Mouse (Mus musculus) midbrain, embryonic 11.5 days (tissue): ENCODE results near the gene Psme2b. TPM values are rescaled to one million over a fixed set of nuclear protein-coding genes. Genes with fewer than 3 reads are reported as not detected.
"Not testable (repeated sequence)": the region's sequence is repeated elsewhere in the genome, so short reads cannot be mapped to it uniquely, and the experiment has no call there.

Experiments
- ATAC-seq: fragments of 200-750 bp; cut with Nextera tagmentation; 2 replicates; pipeline ENCODE4 v1.8.0; 2017; ENCODE audit warnings: moderate TSS enrichment, moderate library complexity; ENCODE audit not compliant: low FRiP score
- DNase-seq: peaks from one replicate; pipeline ENCODE4 v3.0.0; 2015; ENCODE audit warnings: low spot score; ENCODE audit errors: missing footprints
- H3K27ac ChIP-seq: fragments of 300-500 bp; sonication (generic); 2 replicates; pipeline ENCODE4 v1.5.1; 2014; ENCODE audit warnings: low read depth, low read length
- H3K27me3 ChIP-seq: fragments of 300-500 bp; sonication (generic); 2 replicates; pipeline ENCODE4 v1.6.1; 2014; ENCODE audit warnings: mild to moderate bottlenecking, low read length, moderate library complexity, mixed read lengths; ENCODE audit not compliant: control insufficient read depth, insufficient read depth
- H3K36me3 ChIP-seq: fragments of 300-500 bp; sonication (generic); 2 replicates; pipeline ENCODE4 v1.6.1; 2014; ENCODE audit warnings: mild to moderate bottlenecking, low read length, moderate library complexity, mixed read lengths; ENCODE audit not compliant: control insufficient read depth, insufficient read depth
- H3K4me1 ChIP-seq: fragments of 300-500 bp; sonication (generic); 2 replicates; pipeline ENCODE4 v1.6.1; 2014; ENCODE audit warnings: low read length; ENCODE audit not compliant: control insufficient read depth, insufficient read depth
- H3K4me2 ChIP-seq: fragments of 300-500 bp; sonication (generic); 2 replicates; pipeline ENCODE4 v1.6.1; 2014; ENCODE audit warnings: mild to moderate bottlenecking, moderate library complexity
- H3K4me3 ChIP-seq: fragments of 300-500 bp; sonication (generic); 2 replicates; pipeline ENCODE4 v1.5.1; 2014; ENCODE audit warnings: low read depth, low read length
- H3K9ac ChIP-seq: fragments of 300-500 bp; sonication (generic); 2 replicates; pipeline ENCODE4 v1.6.1; 2014; ENCODE audit warnings: low read length
- H3K9me3 ChIP-seq: fragments of 300-500 bp; sonication (generic); 2 replicates; pipeline ENCODE4 v1.6.1; 2016; ENCODE audit warnings: low read length; ENCODE audit not compliant: control insufficient read depth
- WGBS: fragments of 180-500 bp; shearing (Covaris S2); extraction: QIAGEN DNeasy Blood & Tissue Kit; methylation state at CpG from one replicate; pipeline ENCODE4 v1.1.7; 2014; 5-methylcytosine and 5-hydroxymethylcytosine counted together
- polyA plus RNA-seq: library from polyadenylated mRNA; unstranded; fragments of >200 nt; fragmentation: Nextera tagmentation; extraction: Ambion mirVana; gene quantifications from 2 replicates; pipeline ENCODE4 v1.2.1, GENCODE M21; 2014

Gene Psme2b
- polyA plus RNA-seq, 1 experiment from 2014 or later, result 1.8 TPM

DNA sequence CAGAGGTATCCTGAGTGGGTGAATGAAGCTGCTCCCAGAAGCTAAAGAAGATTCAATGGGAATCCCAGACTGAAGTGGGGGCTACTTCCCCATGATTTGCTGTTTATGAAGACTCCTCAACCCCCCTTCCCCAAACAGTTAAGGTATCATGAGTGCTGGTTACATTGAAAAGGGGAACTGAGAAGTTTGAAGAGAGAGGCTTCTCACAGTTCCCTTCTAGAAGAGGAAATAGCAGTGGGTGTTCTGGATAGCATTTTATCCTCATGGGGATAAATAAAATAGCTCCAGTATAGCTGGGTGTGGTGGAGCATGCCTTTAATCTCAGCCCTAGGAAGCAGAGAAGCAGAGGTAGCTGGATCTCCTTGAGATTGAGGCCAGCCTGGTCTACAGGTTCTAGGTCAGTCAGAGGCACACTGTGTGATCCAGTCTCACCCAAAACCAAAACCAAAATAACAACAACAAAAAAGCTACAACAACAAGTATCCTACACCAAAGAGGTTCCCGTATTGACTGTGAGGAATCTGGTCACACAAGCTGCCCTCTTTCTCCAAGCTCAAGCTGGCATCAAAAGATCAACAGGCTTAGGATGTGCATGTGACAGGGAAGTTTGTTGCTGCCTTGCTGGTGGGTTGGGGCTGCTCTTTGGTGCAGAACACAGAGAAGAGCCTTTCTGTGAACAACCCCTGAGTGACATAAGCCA is 32.4 kb upstream of the Psme2b start, which contains the start of gene Olfr56:
TSS of gene Olfr56 (plus strand) at position 650 of the 700 bp plus-strand sequence.
- H3K9me3 ChIP-seq, H3K4me2 ChIP-seq, ATAC-seq, H3K9ac ChIP-seq, H3K27ac ChIP-seq, H3K27me3 ChIP-seq, DNase-seq, H3K4me1 ChIP-seq, H3K4me3 ChIP-seq, H3K36me3 ChIP-seq: not testable (repeated sequence)
- no CpG with 5 or more reads among the region's 1 CpGs for WGBS

DNA sequence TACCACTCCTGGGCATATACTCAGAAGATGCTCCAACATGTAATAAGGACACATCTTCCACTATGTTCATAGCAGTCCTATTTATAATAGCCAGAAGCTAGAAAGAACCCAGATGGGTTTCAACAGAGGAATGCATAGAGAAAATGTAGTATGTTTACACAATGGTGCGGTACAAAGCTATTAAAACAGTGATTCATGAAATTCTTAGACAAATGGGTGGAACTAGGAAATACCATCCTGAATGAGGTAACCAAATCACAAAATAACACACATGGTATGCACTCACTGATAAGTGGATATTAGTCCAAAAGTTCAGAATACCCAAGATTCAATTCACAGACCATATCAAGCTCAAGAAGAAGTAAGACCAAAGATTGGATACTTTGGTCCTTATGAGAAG is 28.7 kb upstream of the Psme2b start:
- not testable (repeated sequence) for H3K36me3 ChIP-seq, H3K27ac ChIP-seq, H3K4me1 ChIP-seq, ATAC-seq, H3K9ac ChIP-seq, H3K9me3 ChIP-seq, H3K27me3 ChIP-seq, H3K4me2 ChIP-seq, DNase-seq, H3K4me3 ChIP-seq
- WGBS, result no CpG with 5 or more reads among the region's 1 CpGs

DNA sequence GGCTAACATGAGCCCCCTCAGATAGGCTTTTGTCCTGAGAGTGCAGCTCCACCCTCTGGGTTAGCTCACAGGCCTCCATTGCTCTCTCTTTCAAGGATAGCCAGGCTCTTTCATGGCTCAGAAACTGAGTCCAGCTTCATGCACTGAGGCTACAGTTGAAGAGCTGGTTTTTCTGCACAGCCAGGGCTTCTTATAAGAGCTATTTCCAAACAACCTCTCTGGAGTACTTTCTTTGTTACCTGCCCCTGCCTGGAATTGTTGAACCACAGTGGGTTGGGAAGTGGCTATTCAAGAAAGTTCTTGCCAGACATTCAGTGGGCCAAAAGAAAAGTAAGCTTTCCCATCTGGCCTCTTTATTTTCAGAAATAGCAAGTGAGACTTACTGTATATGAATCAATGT is 6.7 kb downstream of the Psme2b start:
- not testable (repeated sequence) for H3K27ac ChIP-seq, H3K36me3 ChIP-seq, ATAC-seq, H3K9me3 ChIP-seq, H3K4me2 ChIP-seq, DNase-seq, H3K27me3 ChIP-seq, H3K9ac ChIP-seq, H3K4me3 ChIP-seq, H3K4me1 ChIP-seq

DNA sequence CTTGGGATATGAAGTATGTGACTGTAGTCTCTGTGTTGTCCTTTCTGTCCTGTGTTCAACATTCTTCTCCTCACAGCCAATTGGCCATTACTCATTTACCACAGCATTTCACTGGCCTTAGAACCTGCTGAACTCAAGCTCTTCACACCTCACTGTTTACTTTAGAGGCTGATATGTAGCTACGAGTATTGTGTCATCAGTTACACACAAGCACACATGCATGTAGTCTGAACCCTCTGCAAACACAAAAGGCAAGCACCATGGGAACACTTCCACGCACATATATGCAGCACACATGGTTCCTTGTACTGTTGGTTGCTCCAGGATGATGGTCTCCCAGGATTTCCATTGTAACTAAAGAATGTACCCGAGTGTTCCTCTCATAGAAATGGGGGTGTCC is 10.7 kb downstream of the Psme2b start:
- H3K9ac ChIP-seq, H3K36me3 ChIP-seq, H3K4me1 ChIP-seq, DNase-seq, H3K27me3 ChIP-seq, ATAC-seq, H3K4me2 ChIP-seq, H3K27ac ChIP-seq, H3K4me3 ChIP-seq, H3K9me3 ChIP-seq: not testable (repeated sequence)
- WGBS, result no CpG with 5 or more reads among the region's 3 CpGs

DNA sequence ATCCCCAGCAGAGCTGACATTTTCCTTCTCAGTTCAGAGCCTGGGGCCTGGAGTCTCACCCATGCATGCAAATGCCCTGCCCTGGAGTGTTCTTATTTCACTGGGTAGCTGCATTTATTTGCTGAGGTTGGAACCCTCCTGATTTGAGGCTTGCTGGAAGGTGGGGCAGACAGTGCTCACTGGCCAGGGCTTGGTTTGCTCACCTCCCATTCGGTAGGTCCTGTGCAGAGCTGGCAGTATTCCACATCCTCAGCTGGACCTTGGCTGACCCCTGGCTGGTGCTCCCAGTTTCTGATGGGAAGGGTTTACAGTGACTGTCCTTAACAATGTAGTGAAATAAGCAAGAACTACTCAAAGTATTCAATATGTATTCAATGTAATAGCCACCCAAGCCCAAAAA is 12.1 kb downstream of the Psme2b start:
- H3K27ac ChIP-seq, H3K4me2 ChIP-seq, H3K27me3 ChIP-seq, H3K36me3 ChIP-seq, H3K4me3 ChIP-seq, ATAC-seq, H3K9ac ChIP-seq, DNase-seq, H3K4me1 ChIP-seq, H3K9me3 ChIP-seq: not testable (repeated sequence)
- 100% methylated on average over 1 of the region's 1 CpGs for WGBS

DNA sequence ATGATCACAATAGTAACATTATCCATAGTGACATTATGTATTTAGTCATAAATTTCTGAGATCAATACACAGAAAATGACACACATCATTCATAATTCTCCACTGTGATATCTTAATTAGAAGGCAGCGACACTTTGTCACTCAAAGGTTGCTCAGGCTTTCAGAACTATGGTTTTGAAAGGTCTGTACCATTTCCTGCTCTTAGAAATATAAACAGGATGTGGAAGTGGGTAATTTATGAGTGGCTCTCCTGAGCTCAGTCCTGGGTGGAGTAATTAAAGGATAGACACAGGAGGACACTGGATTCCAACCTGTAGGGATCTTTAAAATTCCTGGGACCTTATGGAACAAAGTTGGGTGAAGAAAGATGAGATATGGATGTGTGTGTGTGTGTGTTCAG is 12.6 kb downstream of the Psme2b start:
- not testable (repeated sequence) for H3K4me1 ChIP-seq
- WGBS, result 84% methylated on average over 1 of the region's 1 CpGs

DNA sequence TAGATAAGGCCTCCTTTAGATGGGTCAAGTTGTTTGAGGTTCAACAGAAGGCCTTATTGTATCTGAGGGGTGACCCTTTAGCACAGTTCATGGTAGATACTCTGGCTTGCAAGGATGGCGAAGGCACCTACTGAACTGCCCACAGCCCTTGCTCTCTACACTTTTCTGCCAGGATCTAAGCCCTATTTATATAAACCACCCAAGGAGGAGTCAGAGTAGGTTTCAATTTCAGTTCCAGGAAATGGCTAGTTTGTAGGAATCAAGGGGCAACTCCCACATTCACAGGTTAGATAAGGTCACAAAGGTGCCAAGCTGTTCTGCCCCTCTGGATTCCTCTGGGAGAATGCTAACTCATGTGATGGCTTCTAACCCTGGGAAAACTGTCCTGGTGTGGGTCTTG is 17.9 kb downstream of the Psme2b start:
- H3K27me3 ChIP-seq, DNase-seq, H3K9ac ChIP-seq, H3K4me1 ChIP-seq, H3K9me3 ChIP-seq, H3K4me3 ChIP-seq, H3K27ac ChIP-seq, ATAC-seq, H3K4me2 ChIP-seq, H3K36me3 ChIP-seq: not testable (repeated sequence)
- WGBS, result 89% methylated on average over 1 of the region's 1 CpGs

More for the DNA sequence above, 12.6 kb downstream of the Psme2b start:
- not testable (repeated sequence) for H3K36me3 ChIP-seq, DNase-seq, H3K27me3 ChIP-seq, H3K9me3 ChIP-seq, H3K4me3 ChIP-seq, ATAC-seq, H3K27ac ChIP-seq, H3K4me2 ChIP-seq, H3K9ac ChIP-seq

DNA sequence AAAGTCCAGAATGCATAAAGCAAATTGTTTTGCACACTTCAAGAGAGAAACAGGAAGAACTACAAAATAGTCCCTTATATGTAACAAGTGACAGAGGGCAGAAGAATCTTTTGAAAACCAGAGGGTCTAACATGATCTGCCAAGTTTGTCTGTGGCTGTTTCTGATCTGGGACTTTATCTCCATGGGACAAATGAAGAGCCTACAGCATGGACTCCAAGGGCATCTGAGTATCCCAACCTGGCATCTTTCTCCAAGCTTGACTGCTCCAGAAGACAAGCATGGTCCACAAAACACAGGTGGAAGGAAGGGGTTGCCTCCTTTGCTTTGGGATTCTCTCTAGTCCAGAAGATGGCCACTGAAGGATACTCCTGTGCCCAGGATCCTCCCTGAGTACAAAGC is 19.6 kb downstream of the Psme2b start:
- not testable (repeated sequence) for H3K4me2 ChIP-seq, ATAC-seq, H3K27me3 ChIP-seq, H3K9ac ChIP-seq, H3K36me3 ChIP-seq, H3K9me3 ChIP-seq, H3K4me3 ChIP-seq, H3K27ac ChIP-seq, H3K4me1 ChIP-seq, DNase-seq

DNA sequence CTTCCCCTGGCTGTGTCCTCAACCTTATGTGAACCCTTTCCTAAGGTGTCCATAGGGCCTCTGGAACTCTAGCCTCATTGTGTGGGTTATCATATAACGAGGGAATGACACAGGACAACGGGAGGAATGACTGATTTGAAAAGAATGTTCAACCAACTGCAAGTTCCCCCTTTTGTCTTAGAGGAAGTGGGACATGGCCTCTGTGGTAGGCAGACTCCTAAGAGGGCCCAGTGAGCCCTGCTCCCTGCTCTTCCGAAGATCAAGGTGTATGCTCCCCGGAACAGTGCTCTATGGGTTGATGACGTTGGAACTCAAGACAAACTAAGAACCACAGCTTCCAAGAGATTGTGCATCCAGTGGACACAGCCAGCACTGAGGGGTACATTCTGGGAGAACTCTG is 22.2 kb downstream of the Psme2b start:
- not testable (repeated sequence) for DNase-seq, H3K27me3 ChIP-seq, ATAC-seq, H3K4me3 ChIP-seq, H3K9ac ChIP-seq, H3K4me1 ChIP-seq, H3K9me3 ChIP-seq, H3K36me3 ChIP-seq, H3K27ac ChIP-seq, H3K4me2 ChIP-seq
- 84% methylated on average over 5 of the region's 5 CpGs for WGBS
